Mouse (Mus musculus) kidney, adult 2 months (tissue): ENCODE results near the gene Tmie.
"Not testable (repeated sequence)": the region's sequence is repeated elsewhere in the genome, so short reads cannot be mapped to it uniquely, and the experiment has no call there.

Experiments used
- CTCF ChIP-seq: fragments of 200-500 bp; conservative IDR thresholded peaks from 2 replicates; pipeline ENCODE4 v1.5.1; 2011; ENCODE audit warnings: low read depth, mild to moderate bottlenecking, control low read depth, low read length, moderate library complexity, mixed read lengths; ENCODE audit not compliant: insufficient read depth, insufficient read length
- POLR2A ChIP-seq: fragments of 200-500 bp; IDR thresholded peaks from one replicate; pipeline ENCODE4 v1.6.1; 2011; ENCODE audit warnings: low read depth, low read length, control low read depth

GRCm38 (mm10) chr9:110820546-110820945 lies 59.4 kb downstream of the Tmie start:
- not testable (repeated sequence) for TF ChIP-seq CTCF, POLR2A
